Mouse (Mus musculus) heart, embryonic 15.5 days (tissue): ENCODE results near the gene Exoc4. TPM values are rescaled to one million over a fixed set of nuclear protein-coding genes. Genes with fewer than 3 reads are reported as not detected.

Source experiments
- ATAC-seq: fragments of 200-750 bp; cut with Nextera tagmentation; replicated peaks from 2 replicates; pipeline ENCODE4 v1.8.0; 2017; ENCODE audit warnings: low read depth, moderate TSS enrichment; ENCODE audit not compliant: insufficient number of reproducible peaks, insufficient read depth, low FRiP score
- H3K27ac ChIP-seq: fragments of 300-500 bp; sonication (generic); 2 replicates; pipeline ENCODE4 v1.5.1; 2015; ENCODE audit warnings: mild to moderate bottlenecking, inconsistent platforms
- H3K27me3 ChIP-seq: fragments of 300-500 bp; sonication (generic); 2 replicates; pipeline ENCODE4 v1.6.1; 2015; ENCODE audit warnings: inconsistent platforms
- H3K36me3 ChIP-seq: fragments of 300-500 bp; sonication (generic); 2 replicates; pipeline ENCODE4 v1.6.1; 2015; ENCODE audit warnings: mild to moderate bottlenecking, inconsistent platforms
- H3K4me1 ChIP-seq: fragments of 300-500 bp; sonication (generic); replicated peaks from 2 replicates; pipeline ENCODE4 v1.6.1; 2015; ENCODE audit warnings: inconsistent platforms
- H3K4me2 ChIP-seq: fragments of 300-500 bp; sonication (generic); 2 replicates; pipeline ENCODE4 v1.6.1; 2015; ENCODE audit warnings: inconsistent platforms, mild to moderate bottlenecking, moderate library complexity
- H3K4me3 ChIP-seq: fragments of 300-500 bp; sonication (generic); 2 replicates; pipeline ENCODE4 v1.5.1; 2015; ENCODE audit warnings: mild to moderate bottlenecking, inconsistent platforms
- H3K9ac ChIP-seq: fragments of 300-500 bp; sonication (generic); 2 replicates; pipeline ENCODE4 v1.6.1; 2015; ENCODE audit warnings: mild to moderate bottlenecking, inconsistent platforms
- H3K9me3 ChIP-seq: fragments of 300-500 bp; sonication (generic); replicated peaks from 2 replicates; pipeline ENCODE4 v1.6.1; 2016; ENCODE audit warnings: inconsistent platforms
- WGBS: fragments of 180-500 bp; shearing (Covaris S2); methylation state at CpG from one replicate; pipeline ENCODE4 v1.1.7; 2015; ENCODE audit warnings: mixed read lengths; 5-methylcytosine and 5-hydroxymethylcytosine counted together
- polyA plus RNA-seq: library from polyadenylated mRNA; unstranded; fragments of >200 nt; fragmentation: Nextera tagmentation; extraction: Ambion mirVana; gene quantifications from 2 replicates; pipeline ENCODE4 v1.2.1, GENCODE M21; 2015

Gene Exoc4
- polyA plus RNA-seq, 1 experiment from 2014 or later = 26.5 TPM

DNA sequence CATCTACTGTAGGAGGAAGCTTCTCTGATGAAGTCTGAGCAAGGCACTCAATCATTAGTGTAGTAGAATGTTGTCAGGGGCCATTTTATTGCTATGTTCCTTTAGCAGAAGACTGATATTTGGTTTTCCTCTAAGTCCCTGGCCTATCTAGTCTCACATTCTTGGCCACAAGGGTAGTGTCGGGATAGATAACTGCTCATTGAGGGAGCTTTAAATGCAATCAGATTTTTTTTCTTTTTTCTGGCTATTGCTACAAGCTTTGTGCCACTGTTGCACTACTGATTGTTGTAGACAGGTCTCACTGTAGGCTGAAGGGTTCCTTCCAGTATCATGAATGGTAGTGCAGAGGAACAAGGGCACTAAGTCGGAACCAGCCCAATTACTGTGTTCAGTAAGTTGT is 227.2 kb downstream of the Exoc4 start:
- 84% methylated on average over 2 of the region's 2 CpGs for WGBS
- H3K4me1 ChIP-seq = no peaks in the 10 kb centered on the region

DNA sequence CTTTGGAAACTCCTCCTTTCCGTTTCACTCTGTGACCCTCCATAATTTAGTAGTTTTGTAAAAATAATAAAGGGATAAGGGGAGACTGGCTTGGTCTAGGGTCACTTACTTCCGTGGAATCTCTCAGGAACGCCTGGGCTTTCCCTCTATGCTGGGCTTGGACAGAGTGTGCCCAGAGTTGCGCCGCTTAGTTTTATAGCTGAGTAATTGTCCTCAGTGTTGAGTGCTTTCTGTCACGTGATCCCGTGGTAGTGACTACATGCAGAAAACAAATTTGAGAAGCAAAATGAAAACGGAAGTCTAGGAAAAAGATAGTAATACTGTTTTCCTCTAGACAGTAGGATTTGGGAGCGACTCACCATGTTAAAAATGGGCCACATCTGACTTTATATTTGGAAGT is 235.7 kb downstream of the Exoc4 start:
- no peak for ATAC-seq
- H3K4me1 ChIP-seq = no peaks in the 10 kb centered on the region
- H3K9me3 ChIP-seq = no peaks in the 10 kb centered on the region
- 81% methylated on average over 9 of the region's 9 CpGs for WGBS
- H3K27me3 ChIP-seq = no peaks in the 10 kb centered on the region
- no peak overlapping the region for H3K4me3 ChIP-seq
- no peak overlapping the region for H3K4me2 ChIP-seq
- H3K9ac ChIP-seq = no peak overlapping the region
- H3K27ac ChIP-seq = no peak overlapping the region
- H3K36me3 ChIP-seq = no peaks in the 10 kb centered on the region

More for the DNA sequence above, 227.2 kb downstream of the Exoc4 start:
- H3K36me3 ChIP-seq = no peaks in the 10 kb centered on the region
- no peak overlapping the region for H3K4me3 ChIP-seq
- no peak overlapping the region for H3K4me2 ChIP-seq
- H3K9me3 ChIP-seq = no peaks in the 10 kb centered on the region
- ATAC-seq = no peak
- no peaks in the 10 kb centered on the region for H3K27me3 ChIP-seq
- no peak overlapping the region for H3K9ac ChIP-seq
- H3K27ac ChIP-seq = no peak overlapping the region

GRCm38 (mm10) chr6:33489788-33490187 is 240.9 kb downstream of the Exoc4 start:
- Histone ChIP-seq H3K4me1 (no peaks in the 10 kb centered on the region), H3K27me3 (no peaks in the 10 kb centered on the region), H3K9me3 (no peaks in the 10 kb centered on the region), H3K27ac (no peak overlapping the region), H3K4me2 (no peak overlapping the region), H3K9ac (no peak overlapping the region), H3K4me3 (no peak overlapping the region), H3K36me3 (no peaks in the 10 kb centered on the region)
- WGBS = 99% methylated on average over 2 of the region's 2 CpGs
- no peak for ATAC-seq

- ATAC-seq = no peak
- Histone ChIP-seq H3K4me1 (no peaks in the 10 kb centered on the region), H3K4me3 (no peak overlapping the region), H3K27me3 (no peaks in the 10 kb centered on the region), H3K4me2 (no peak overlapping the region), H3K9ac (no peak overlapping the region), H3K27ac (no peak overlapping the region), H3K9me3 (no peaks in the 10 kb centered on the region), H3K36me3 (no peaks in the 10 kb centered on the region)
- WGBS = 81% methylated on average over 6 of the region's 6 CpGs
These were observed 247.4 kb downstream of the Exoc4 start for GRCm38 (mm10) chr6:33496141-33496855.

DNA sequence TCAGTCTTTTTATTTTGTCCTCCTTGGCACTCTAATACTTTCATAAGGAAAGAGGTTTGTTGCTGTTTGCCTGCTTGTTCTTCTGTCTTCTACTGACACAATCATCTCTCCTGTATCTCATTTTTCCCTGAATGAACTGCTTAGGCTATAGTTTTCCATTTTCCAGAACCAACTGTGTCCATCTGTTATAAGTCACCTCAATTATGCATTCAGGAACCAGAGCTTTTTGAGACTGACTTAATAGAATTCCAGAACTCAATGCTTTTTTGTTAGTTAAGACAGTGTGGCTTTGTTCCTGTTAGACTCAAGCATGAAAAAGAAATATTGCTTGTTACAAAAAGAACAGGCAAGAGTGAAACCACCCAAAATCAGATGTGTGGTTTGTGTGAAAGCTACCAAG is 248.5 kb downstream of the Exoc4 start:
- Histone ChIP-seq H3K4me3 (no peak overlapping the region), H3K4me1 (no peaks in the 10 kb centered on the region), H3K27ac (no peak overlapping the region), H3K9ac (no peak overlapping the region), H3K27me3 (no peaks in the 10 kb centered on the region), H3K36me3 (no peaks in the 10 kb centered on the region), H3K9me3 (no peaks in the 10 kb centered on the region), H3K4me2 (no peak overlapping the region)
- no peak for ATAC-seq

- Histone ChIP-seq H3K36me3 (no peaks in the 10 kb centered on the region), H3K27me3 (no peaks in the 10 kb centered on the region), H3K4me2 (no peak overlapping the region), H3K9ac (no peak overlapping the region), H3K9me3 (no peaks in the 10 kb centered on the region), H3K4me1 (no peaks in the 10 kb centered on the region), H3K27ac (no peak overlapping the region), H3K4me3 (no peak overlapping the region)
- WGBS = 81% methylated on average over 4 of the region's 4 CpGs
- no peak for ATAC-seq
These were observed 253.5 kb downstream of the Exoc4 start for GRCm38 (mm10) chr6:33502388-33502787.

- Histone ChIP-seq H3K9ac (no peak overlapping the region), H3K4me1 (no peaks in the 10 kb centered on the region), H3K4me3 (no peak overlapping the region), H3K9me3 (no peaks in the 10 kb centered on the region), H3K27ac (no peak overlapping the region), H3K36me3 (no peaks in the 10 kb centered on the region), H3K4me2 (no peak overlapping the region), H3K27me3 (no peaks in the 10 kb centered on the region)
- no peak for ATAC-seq
- 74% methylated on average over 3 of the region's 3 CpGs for WGBS
These were observed 254.5 kb downstream of the Exoc4 start for GRCm38 (mm10) chr6:33503381-33503780.

DNA sequence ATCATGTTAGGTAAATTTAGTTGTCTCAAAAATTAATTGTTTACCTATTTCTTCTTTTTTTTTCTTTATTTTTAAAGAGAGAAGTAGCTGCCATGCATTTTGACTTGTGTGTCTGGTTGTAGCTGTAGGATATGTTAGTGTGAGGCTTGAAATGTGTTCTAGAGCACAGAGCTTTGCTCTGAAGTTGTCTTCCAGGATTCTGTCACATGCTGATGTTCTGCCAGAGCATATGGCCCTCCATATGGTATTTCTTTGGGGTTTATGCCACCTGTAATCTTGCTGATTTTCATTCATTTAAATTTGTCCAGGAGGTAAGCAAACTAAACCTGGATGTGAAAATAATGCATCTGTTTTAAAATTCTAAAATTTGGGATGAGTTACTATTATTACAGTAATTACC is 258.2 kb downstream of the Exoc4 start:
- Histone ChIP-seq H3K4me1 (no peaks in the 10 kb centered on the region), H3K9ac (no peak overlapping the region), H3K9me3 (no peaks in the 10 kb centered on the region), H3K27ac (no peak overlapping the region), H3K4me2 (no peak overlapping the region), H3K36me3 (no peaks in the 10 kb centered on the region), H3K27me3 (no peaks in the 10 kb centered on the region), H3K4me3 (no peak overlapping the region)
- ATAC-seq = no peak

DNA sequence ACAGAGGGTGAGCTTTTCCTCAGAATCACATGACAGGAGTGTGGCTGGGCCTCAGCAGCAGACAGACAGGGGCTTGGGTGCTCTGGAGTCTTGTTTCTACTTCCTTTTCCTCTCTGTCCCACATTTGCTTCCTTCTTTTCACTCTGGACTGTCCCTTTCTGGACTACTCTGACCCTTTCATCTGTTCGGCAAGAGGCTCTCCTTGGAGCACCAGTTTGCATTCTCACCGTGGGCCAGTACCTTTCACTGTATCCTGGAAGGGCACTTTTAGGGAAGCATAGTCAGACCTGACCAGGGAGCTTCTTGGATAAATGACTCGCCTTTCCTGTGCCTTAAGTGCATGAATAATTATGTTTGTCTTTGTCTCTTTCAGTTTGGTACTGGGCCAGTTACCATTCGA is 266.5 kb downstream of the Exoc4 start:
- Histone ChIP-seq H3K27me3 (no peaks in the 10 kb centered on the region), H3K4me2 (no peak overlapping the region), H3K36me3 (no peaks in the 10 kb centered on the region), H3K4me3 (no peak overlapping the region), H3K9ac (no peak overlapping the region), H3K4me1 (peaks cover 4% of the 10 kb centered on the region; the same call in 1 of the 2 replicates), H3K27ac (no peak overlapping the region), H3K9me3 (no peaks in the 10 kb centered on the region)
- WGBS = 58% methylated on average over 4 of the region's 4 CpGs
- no peak for ATAC-seq

- Histone ChIP-seq H3K27ac (no peak overlapping the region), H3K9me3 (no peaks in the 10 kb centered on the region), H3K4me3 (no peak overlapping the region), H3K9ac (no peak overlapping the region), H3K4me2 (no peak overlapping the region), H3K36me3 (no peaks in the 10 kb centered on the region), H3K27me3 (no peaks in the 10 kb centered on the region), H3K4me1 (peaks cover 4% of the 10 kb centered on the region; the same call in 1 of the 2 replicates)
- 86% methylated on average over 6 of the region's 6 CpGs for WGBS
- no peak for ATAC-seq
These were observed 267.9 kb downstream of the Exoc4 start for GRCm38 (mm10) chr6:33516798-33517197.

- H3K9me3 ChIP-seq = no peaks in the 10 kb centered on the region
- no peaks in the 10 kb centered on the region for H3K27me3 ChIP-seq
- H3K4me3 ChIP-seq = no peak overlapping the region
- H3K4me1 ChIP-seq = peaks cover 4% of the 10 kb centered on the region; the same call in 1 of the 2 replicates
- ATAC-seq = no peak
- H3K4me2 ChIP-seq = no peak overlapping the region
- H3K36me3 ChIP-seq = no peaks in the 10 kb centered on the region
- H3K27ac ChIP-seq = no peak overlapping the region
- WGBS = 37% methylated on average over 5 of the region's 5 CpGs
- no peak overlapping the region for H3K9ac ChIP-seq
These were observed 269.1 kb downstream of the Exoc4 start for GRCm38 (mm10) chr6:33517890-33518410.

- no peak overlapping the region for H3K27ac ChIP-seq
- 80% methylated on average over 7 of the region's 7 CpGs for WGBS
- no peaks in the 10 kb centered on the region for H3K27me3 ChIP-seq
- H3K4me3 ChIP-seq = no peak overlapping the region
- ATAC-seq = no peak
- H3K4me2 ChIP-seq = no peak overlapping the region
- no peak overlapping the region for H3K9ac ChIP-seq
- no peaks in the 10 kb centered on the region for H3K9me3 ChIP-seq
- no peaks in the 10 kb centered on the region for H3K36me3 ChIP-seq
- H3K4me1 ChIP-seq = no peaks in the 10 kb centered on the region
These were observed 276.9 kb downstream of the Exoc4 start for GRCm38 (mm10) chr6:33525695-33526366.
